Mouse (Mus musculus): Measurements from ENCODE around the gene Olfr32. TPM values are rescaled to one million over a fixed set of nuclear protein-coding genes. Genes with fewer than 3 reads are reported as not detected.
"Not testable (repeated sequence)": the region's sequence is repeated elsewhere in the genome, so short reads cannot be mapped to it uniquely, and the experiment has no call there.

Gene Olfr32
- polyA plus RNA-seq (2016; fragmentation: Nextera tagmentation; extraction: Ambion mirVana): not detected in 2 replicates

DNA sequence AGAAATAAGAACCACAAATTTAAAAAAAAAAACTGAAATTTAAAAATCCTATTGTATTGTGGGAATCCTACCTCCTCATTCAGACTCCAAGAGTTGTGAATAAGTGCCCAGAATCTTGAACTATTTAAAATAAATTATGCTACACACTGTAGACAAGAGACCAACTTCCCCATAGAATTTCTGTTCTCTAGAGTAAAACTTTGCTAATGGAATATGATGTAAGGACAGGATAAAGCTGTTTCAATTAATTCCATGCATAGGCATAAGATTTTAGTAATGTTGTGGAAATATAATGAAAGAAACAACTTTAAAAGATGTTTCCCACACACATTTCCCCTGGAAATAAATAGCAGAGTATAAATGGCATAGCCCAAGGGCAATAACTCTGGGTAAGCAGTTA, at the start of gene Olfr32:
Gene Olfr32 (minus strand): TSS at position 101 of the 400 bp plus-strand sequence.
- Histone ChIP-seq H3K4me1 (no peaks in the 10 kb centered on the region), H3K4me2 (replicated peaks) (no peak within 1 kb of the TSS), H3K27me3 (no peaks in the 10 kb centered on the region), H3K4me3 (no peak within 1 kb of the TSS), H3K36me3 (no peaks in the 10 kb centered on the region), H3K9me3 (no peaks in the 10 kb centered on the region), H3K27ac (replicated peaks) (no peak within 1 kb of the TSS), H3K9ac (replicated peaks) (no peak within 1 kb of the TSS)
- no peak for ATAC-seq (ENCODE audit: low FRiP score, low read depth)

- WGBS: no CpG with 5 or more reads among the region's 5 CpGs
- ATAC-seq (ENCODE audit: low FRiP score, low read depth): not testable (repeated sequence)
Observed at GRCm38 (mm10) chr2:90187082-90187481, 45.0 kb upstream of the Olfr32 start.

DNA sequence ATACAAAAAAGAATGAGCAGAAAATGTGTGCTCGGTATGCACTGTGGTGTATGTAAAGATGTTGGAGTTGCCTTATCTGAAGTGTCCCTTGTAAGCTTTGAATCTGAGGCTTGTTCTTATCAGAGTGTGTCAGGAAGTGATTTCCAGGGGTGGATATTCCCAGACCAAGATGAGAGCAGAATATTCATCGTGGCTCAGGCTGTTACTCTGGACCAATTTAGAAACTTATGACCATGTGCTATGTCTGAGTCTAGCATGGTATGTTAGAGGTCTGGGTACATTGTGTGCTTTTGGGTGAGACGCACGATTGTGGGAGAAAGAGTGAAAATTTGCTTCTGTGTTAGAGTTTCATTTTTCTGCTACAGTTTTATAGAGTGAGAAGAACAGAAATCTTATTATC, 44.0 kb upstream of the Olfr32 start:
- not testable (repeated sequence) for H3K9ac ChIP-seq (replicated peaks); H3K4me1 ChIP-seq; H3K4me3 ChIP-seq; H3K4me2 ChIP-seq (replicated peaks); H3K27me3 ChIP-seq; H3K9me3 ChIP-seq; ATAC-seq (ENCODE audit: low FRiP score, low read depth); H3K27ac ChIP-seq (replicated peaks); H3K36me3 ChIP-seq
- WGBS: no CpG with 5 or more reads among the region's 4 CpGs

More at GRCm38 (mm10) chr2:90187082-90187481, 45.0 kb upstream of the Olfr32 start:
- not testable (repeated sequence) for H3K4me3 ChIP-seq; H3K4me1 ChIP-seq; H3K9me3 ChIP-seq; H3K27ac ChIP-seq (replicated peaks); H3K36me3 ChIP-seq; H3K9ac ChIP-seq (replicated peaks); H3K27me3 ChIP-seq; H3K4me2 ChIP-seq (replicated peaks)

GRCm38 (mm10) chr2:90153916-90154315, 11.8 kb upstream of the Olfr32 start:
- Histone ChIP-seq H3K4me2 (replicated peaks) (no peak overlapping the region), H3K9ac (replicated peaks) (no peak overlapping the region), H3K4me1 (no peaks in the 10 kb centered on the region), H3K36me3 (no peaks in the 10 kb centered on the region), H3K27ac (replicated peaks) (no peak overlapping the region), H3K9me3 (no peaks in the 10 kb centered on the region), H3K27me3 (no peaks in the 10 kb centered on the region), H3K4me3 (no peak overlapping the region)
- no peak for ATAC-seq (ENCODE audit: low FRiP score, low read depth)
- 92% methylated on average over 9 of the region's 9 CpGs for WGBS

DNA sequence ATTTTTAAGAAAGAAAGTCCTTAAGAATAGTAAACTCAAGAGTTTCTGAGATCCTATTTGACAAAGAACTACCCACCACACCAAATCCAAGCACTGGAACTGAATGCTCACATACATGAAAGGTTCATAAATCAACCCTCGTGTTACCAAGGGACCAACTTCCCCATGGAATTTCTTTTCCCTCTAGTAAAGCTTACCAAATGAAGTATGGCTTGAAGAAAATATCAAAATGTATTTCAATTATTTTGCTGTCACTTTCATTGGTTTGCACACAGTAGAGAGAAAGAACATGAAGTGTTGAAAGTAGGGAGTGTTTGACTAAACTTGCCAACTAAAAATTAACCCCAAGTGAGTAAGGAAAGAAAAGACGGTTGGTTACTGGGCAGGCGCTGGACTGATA, 10.9 kb upstream of the Olfr32 start, which contains the start of gene Olfr1270:
Gene Olfr1270 (minus strand): TSS at position 101 of the 400 bp plus-strand sequence.
- Histone ChIP-seq H3K9me3 (no peaks in the 10 kb centered on the region), H3K4me2 (replicated peaks) (no peak within 1 kb of the TSS), H3K36me3 (no peaks in the 10 kb centered on the region), H3K27me3 (no peaks in the 10 kb centered on the region), H3K9ac (replicated peaks) (no peak within 1 kb of the TSS), H3K4me3 (no peak within 1 kb of the TSS), H3K4me1 (no peaks in the 10 kb centered on the region), H3K27ac (replicated peaks) (no peak within 1 kb of the TSS)
- WGBS: 86% methylated on average over 3 of the region's 3 CpGs
- no peak for ATAC-seq (ENCODE audit: low FRiP score, low read depth)

- H3K36me3 ChIP-seq: no peaks in the 10 kb centered on the region
- H3K4me1 ChIP-seq: no peaks in the 10 kb centered on the region
- H3K9me3 ChIP-seq: no peaks in the 10 kb centered on the region
- H3K9ac ChIP-seq (replicated peaks): no peak within 1 kb of the TSS
- no peak within 1 kb of the TSS for H3K4me2 ChIP-seq (replicated peaks)
- no peak for ATAC-seq (ENCODE audit: low FRiP score, low read depth)
- no peak within 1 kb of the TSS for H3K4me3 ChIP-seq
- H3K27me3 ChIP-seq: no peaks in the 10 kb centered on the region
- WGBS: 92% methylated on average over 1 of the region's 1 CpGs
- no peak within 1 kb of the TSS for H3K27ac ChIP-seq (replicated peaks)
Observed at GRCm38 (mm10) chr2:90121312-90121711, 20.8 kb downstream of the Olfr32 start, which contains the start of gene Olfr1269. Gene Olfr1269 (minus strand): TSS chr2:90121412.

Other genes starting within 250 kb of the Olfr32 start
- gene Olfr1258, start 215.0 kb downstream of the Olfr32 start, polyA plus RNA-seq (2016; fragmentation: Nextera tagmentation; extraction: Ambion mirVana): not detected in 2 replicates
- not detected in 2 replicates for gene Olfr1259, start 193.6 kb downstream of the Olfr32 start, polyA plus RNA-seq (2016; fragmentation: Nextera tagmentation; extraction: Ambion mirVana)
- not detected in 2 replicates for gene Olfr1260, start 168.0 kb downstream of the Olfr32 start, polyA plus RNA-seq (2016; fragmentation: Nextera tagmentation; extraction: Ambion mirVana)
- gene Olfr1261, start 151.1 kb downstream of the Olfr32 start, polyA plus RNA-seq (2016; fragmentation: Nextera tagmentation; extraction: Ambion mirVana): not detected in 2 replicates
- gene Olfr1262, start 142.2 kb downstream of the Olfr32 start, polyA plus RNA-seq (2016; fragmentation: Nextera tagmentation; extraction: Ambion mirVana): not detected in 2 replicates
- gene Olfr1263, start 130.2 kb downstream of the Olfr32 start, polyA plus RNA-seq (2016; fragmentation: Nextera tagmentation; extraction: Ambion mirVana): not detected in 2 replicates
- not detected in 2 replicates for gene Olfr1264, start 116.7 kb downstream of the Olfr32 start, polyA plus RNA-seq (2016; fragmentation: Nextera tagmentation; extraction: Ambion mirVana)
- not detected in 2 replicates for gene Olfr1265, start 107.0 kb downstream of the Olfr32 start, polyA plus RNA-seq (2016; fragmentation: Nextera tagmentation; extraction: Ambion mirVana)
- gene Olfr140, start 78.7 kb downstream of the Olfr32 start, polyA plus RNA-seq (2016; fragmentation: Nextera tagmentation; extraction: Ambion mirVana): not detected in 2 replicates
- gene Olfr1269, start 20.9 kb downstream of the Olfr32 start, polyA plus RNA-seq (2016; fragmentation: Nextera tagmentation; extraction: Ambion mirVana): not detected in 2 replicates
- gene Olfr1270, start 10.8 kb upstream of the Olfr32 start, polyA plus RNA-seq (2016; fragmentation: Nextera tagmentation; extraction: Ambion mirVana): not detected in 2 replicates
- gene Olfr1506, start 82.2 kb upstream of the Olfr32 start, polyA plus RNA-seq (2016; fragmentation: Nextera tagmentation; extraction: Ambion mirVana): not detected in 2 replicates
- not detected in 2 replicates for gene Olfr142, start 115.3 kb upstream of the Olfr32 start, polyA plus RNA-seq (2016; fragmentation: Nextera tagmentation; extraction: Ambion mirVana)
- not detected in 2 replicates for gene Olfr1271, start 128.7 kb upstream of the Olfr32 start, polyA plus RNA-seq (2016; fragmentation: Nextera tagmentation; extraction: Ambion mirVana)
- gene Olfr1272, start 150.5 kb upstream of the Olfr32 start, polyA plus RNA-seq (2016; fragmentation: Nextera tagmentation; extraction: Ambion mirVana): not detected in 2 replicates
- not detected in 2 replicates for gene Gm13769, start 179.9 kb upstream of the Olfr32 start, polyA plus RNA-seq (2016; fragmentation: Nextera tagmentation; extraction: Ambion mirVana)

All from midbrain, embryonic 12.5 days (tissue).